ENCODE assay signal across 8 mouse cellular contexts in genomic region chr5:113993487-113994465, GRCm38 (mm10). TPM values are rescaled to one million over a fixed set of nuclear protein-coding genes. Genes with fewer than 3 reads are reported as not detected.
DNase-seq lines count a peak whose midpoint lies in the region; ATAC-seq and TF ChIP-seq lines count a peak whose summit lies in the region.

TSS of gene Ssh1 (minus strand) at chr5:113993894.

- H3K9ac ChIP-seq in forebrain, embryonic 13.5 days = peak within 1 kb of the TSS; percentile 94
- H3K9ac ChIP-seq in heart, postnatal 0 days (replicated peaks; ENCODE audit: low read depth, low read length) = peak within 1 kb of the TSS; percentile 73
- H3K9ac ChIP-seq in neural tube, embryonic 15.5 days (replicated peaks) = peak within 1 kb of the TSS; percentile 95

- DNase-seq in heart, postnatal 0 days (ENCODE audit: low spot score) = peak; percentile 85
- DNase-seq in kidney, postnatal 4 days = peak; percentile 93 to 96
- DNase-seq in lung, adult 18-20 months = peak; percentile 85 to 89
- DNase-seq in testis, postnatal 10 days (ENCODE audit: low spot score) = peak; percentile 94

- no peak for TF ChIP-seq CTCF in heart, postnatal 0 days (IDR thresholded peaks at IDR 0.05; ENCODE audit: low read depth)

- 0 out of 2 replicates have a peak, but pooled peaks cover 6% of the 10 kb centered on the region for H3K36me3 ChIP-seq in forebrain, embryonic 13.5 days (ENCODE audit: poor library complexity, severe bottlenecking)
- H3K36me3 ChIP-seq in heart, postnatal 0 days (replicated peaks; ENCODE audit: control insufficient read depth, insufficient read depth, low read length) = peaks cover 9% of the 10 kb centered on the region; the same call in 1 of the 2 replicates
- peaks cover 4% of the 10 kb centered on the region; the same call in 1 of the 2 replicates for H3K36me3 ChIP-seq in neural tube, embryonic 15.5 days

- TF ChIP-seq EP300 in heart, postnatal 0 days (IDR thresholded peaks at IDR 0.05; ENCODE audit: low read depth) = no peak

- 1% methylated on average over 35 of the region's 83 CpGs for WGBS in forebrain, embryonic 13.5 days
- WGBS in heart, postnatal 0 days = under 1% methylated on average over 43 of the region's 83 CpGs
- 2% methylated on average over 60 of the region's 83 CpGs for WGBS in neural tube, embryonic 15.5 days

- peak; percentile 11 for ATAC-seq in CD4-positive, CD25-positive, alpha-beta regulatory T cell, adult 4 months
- peak; percentile 85 for ATAC-seq in forebrain, embryonic 13.5 days
- ATAC-seq in heart, postnatal 0 days (ENCODE audit: insufficient read depth, low read depth) = peak; percentile 89
- ATAC-seq in neural tube, embryonic 15.5 days (ENCODE audit: low FRiP score) = peak; percentile 89

- peak within 1 kb of the TSS; percentile 97 for H3K4me3 ChIP-seq in brown adipose tissue, adult 24 weeks (ENCODE audit: insufficient read depth, low read depth, low read length)
- peak within 1 kb of the TSS; percentile 79 for H3K4me3 ChIP-seq in forebrain, embryonic 13.5 days
- H3K4me3 ChIP-seq in heart, postnatal 0 days (ENCODE audit: low read depth, low read length) = peak within 1 kb of the TSS; percentile 81
- peak within 1 kb of the TSS; percentile 79 for H3K4me3 ChIP-seq in neural tube, embryonic 15.5 days (replicated peaks)

- no peaks in the 10 kb centered on the region for H3K9me3 ChIP-seq in forebrain, embryonic 13.5 days (replicated peaks)
- H3K9me3 ChIP-seq in heart, postnatal 0 days (replicated peaks; ENCODE audit: control insufficient read depth, low read length) = no peaks in the 10 kb centered on the region
- no peaks in the 10 kb centered on the region for H3K9me3 ChIP-seq in neural tube, embryonic 15.5 days (replicated peaks)

- peaks cover 27% of the 10 kb centered on the region for H3K4me1 ChIP-seq in brown adipose tissue, adult 24 weeks (ENCODE audit: control insufficient read depth, insufficient read depth, insufficient read length, low read length)
- H3K4me1 ChIP-seq in forebrain, embryonic 13.5 days = peaks cover 40% of the 10 kb centered on the region
- peaks cover 16% of the 10 kb centered on the region for H3K4me1 ChIP-seq in heart, postnatal 0 days (ENCODE audit: control insufficient read depth, insufficient read depth)
- peaks cover 41% of the 10 kb centered on the region for H3K4me1 ChIP-seq in neural tube, embryonic 15.5 days

- no peaks in the 10 kb centered on the region for H3K27me3 ChIP-seq in forebrain, embryonic 13.5 days
- no peaks in the 10 kb centered on the region for H3K27me3 ChIP-seq in heart, postnatal 0 days (ENCODE audit: control insufficient read depth, insufficient read depth, low read length)
- H3K27me3 ChIP-seq in neural tube, embryonic 15.5 days (replicated peaks) = no peaks in the 10 kb centered on the region

- H3K4me2 ChIP-seq in forebrain, embryonic 13.5 days = peak within 1 kb of the TSS; percentile 83
- H3K4me2 ChIP-seq in heart, postnatal 0 days (ENCODE audit: low read depth, low read length) = peak within 1 kb of the TSS; percentile 94
- H3K4me2 ChIP-seq in neural tube, embryonic 15.5 days = peak within 1 kb of the TSS; percentile 86

- H3K27ac ChIP-seq in brown adipose tissue, adult 24 weeks (replicated peaks; ENCODE audit: low read depth, low read length) = peak within 1 kb of the TSS; percentile 89
- H3K27ac ChIP-seq in forebrain, embryonic 13.5 days = peak within 1 kb of the TSS; percentile 88
- peak within 1 kb of the TSS; percentile 93 for H3K27ac ChIP-seq in heart, postnatal 0 days (ENCODE audit: low read depth)
- H3K27ac ChIP-seq in neural tube, embryonic 15.5 days (replicated peaks) = peak within 1 kb of the TSS; percentile 98

RNA-seq across cellular contexts. Expression of gene Ssh1, which starts in this region (rescaled TPM):
- polyA plus RNA-seq in CD4-positive, CD25-positive, alpha-beta regulatory T cell, adult 4 months (2017; shearing (Covaris generic)) = 10 to 100 TPM; 13.0 to 14.6 TPM
- 6.2 and 11.7 TPM in 2 replicates for polyA plus RNA-seq in brown adipose tissue, adult 24 weeks (2012; ENCODE audit: insufficient read depth, insufficient read length, missing spikeins)
- polyA plus RNA-seq in forebrain, embryonic 13.5 days (2015; fragmentation: Nextera tagmentation; extraction: Ambion mirVana) = 12.0 and 13.9 TPM in 2 replicates
- total RNA-seq in heart, postnatal 0 days (2014; rRNA removed; ENCODE audit: low replicate concordance) = 7.1 and 10.0 TPM in 2 replicates
- polyA plus RNA-seq in heart, postnatal 0 days (2015; fragmentation: Nextera tagmentation; extraction: Ambion mirVana) = 5.8 and 6.8 TPM in 2 replicates
- polyA plus RNA-seq in neural tube, embryonic 15.5 days (2015; fragmentation: Nextera tagmentation; extraction: Ambion mirVana) = 9.8 and 13.1 TPM in 2 replicates

Comparison
In these comparisons a context has a peak if more than half of its experiments do, and no peak if none do; other contexts are left out.
1. Peak in every context shown above with its lines: DNase-seq, ATAC-seq, H3K4me3 ChIP-seq and H3K27ac ChIP-seq.
2. ATAC-seq: peak in every context shown above with its lines; median percentile 89 in heart, postnatal 0 days; 89 in neural tube, embryonic 15.5 days; 85 in forebrain, embryonic 13.5 days; 11 in CD4-positive, CD25-positive, alpha-beta regulatory T cell, adult 4 months.